In the genomic region with DNA sequence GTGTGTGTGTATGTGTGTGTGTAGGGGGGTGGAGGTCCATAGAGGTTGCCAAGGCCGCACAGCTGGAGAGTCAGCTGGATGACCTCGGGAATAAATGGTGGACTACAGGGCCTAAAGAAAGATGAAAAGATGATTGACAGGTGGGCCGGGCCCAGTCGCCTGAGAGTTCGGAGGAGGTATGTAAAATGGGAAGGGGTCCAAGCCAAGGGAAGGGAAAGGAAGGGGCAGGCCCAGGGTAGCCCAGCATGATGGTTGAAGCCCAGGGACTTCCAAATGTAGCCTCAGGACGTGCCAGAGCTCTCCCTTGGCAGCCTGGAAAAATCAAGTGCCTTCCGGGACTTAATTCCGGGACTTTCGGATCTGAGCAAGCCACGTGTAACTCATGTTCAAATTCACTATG, we compare ENCODE assay signal across 24 mouse cellular contexts. TPM values are rescaled to one million over a fixed set of nuclear protein-coding genes. Genes with fewer than 3 reads are reported as not detected.
DNase-seq lines count a peak whose midpoint lies in the region; ATAC-seq and TF ChIP-seq lines count a peak whose summit lies in the region.
"Had no signal": no experiment of that assay in that cellular context is flagged by ENCODE, and none has a peak within 500 bp of the region (broad histone marks: within the 10 kb centered on the region; RNA-seq: fewer than 3 reads in every experiment).

No protein-coding gene starts in this region.

- peaks cover 79% of the 10 kb centered on the region for H3K36me3 ChIP-seq in hindbrain, embryonic 10.5 days
- H3K36me3 ChIP-seq in hindbrain, embryonic 16.5 days (ENCODE audit: control insufficient read depth, insufficient read depth, low read length) = peaks cover 10% of the 10 kb centered on the region
- peaks cover 46% of the 10 kb centered on the region for H3K36me3 ChIP-seq in midbrain, embryonic 14.5 days (ENCODE audit: control insufficient read depth, insufficient read depth, low read length)
- peaks cover 22% of the 10 kb centered on the region for H3K36me3 ChIP-seq in midbrain, embryonic 16.5 days (ENCODE audit: control insufficient read depth, insufficient read depth, low read length)
- H3K36me3 ChIP-seq in liver, postnatal 0 days (replicated peaks; ENCODE audit: insufficient read depth, low read length) = peaks cover 4% of the 10 kb centered on the region; the same call in 1 of the 2 replicates

- peak; percentile 26 for DNase-seq in cerebellum, adult 9-10 months
- DNase-seq in cerebellum, adult 2 months = no peak
- peak; percentile 50 for DNase-seq in hindbrain, embryonic 10.5 days (ENCODE audit: low spot score)
- DNase-seq in midbrain, embryonic 14.5 days = peak; percentile 45
- no peak for DNase-seq in liver, postnatal 0 days
- DNase-seq: adrenal gland, adult 8-10 months; cerebellum, adult 18-20 months; cerebellum, postnatal 25 days; gastrocnemius, postnatal 10 days; kidney, adult 18-20 months; kidney, postnatal 25 days; liver; lung, embryonic 14.5 days; lung, postnatal 14 days; thymus, adult 18-20 months; thymus, postnatal 25 days had no signal

- no peak overlapping the region for H3K27ac ChIP-seq in cerebellum, adult 2 months (ENCODE audit: insufficient read depth, low read length)
- peak overlapping the region; percentile 57; the same call in 1 of the 2 replicates for H3K27ac ChIP-seq in hindbrain, embryonic 10.5 days
- H3K27ac ChIP-seq in hindbrain, embryonic 16.5 days (ENCODE audit: low read depth, low read length) = no peak overlapping the region
- no peak overlapping the region for H3K27ac ChIP-seq in midbrain, embryonic 14.5 days (replicated peaks; ENCODE audit: low read depth, low read length)
- no peak overlapping the region for H3K27ac ChIP-seq in midbrain, embryonic 16.5 days (ENCODE audit: low read length)
- H3K27ac ChIP-seq in liver, postnatal 0 days (ENCODE audit: low read depth) = no peak overlapping the region
- H3K27ac ChIP-seq: embryonic facial prominence, embryonic 10.5 days; embryonic facial prominence, embryonic 15.5 days; kidney, embryonic 15.5 days; liver, embryonic 14.5 days had no signal

- ATAC-seq in hindbrain, embryonic 16.5 days = no peak
- ATAC-seq in midbrain, embryonic 14.5 days (ENCODE audit: low FRiP score, low TSS enrichment) = no peak
- no peak for ATAC-seq in midbrain, embryonic 16.5 days
- ATAC-seq in liver, postnatal 0 days = no peak

- WGBS in cerebellum, adult 2 months = 21% methylated on average over 10 of the region's 10 CpGs
- WGBS in hindbrain, embryonic 10.5 days = 56% methylated on average over 10 of the region's 10 CpGs
- WGBS in hindbrain, embryonic 16.5 days = 31% methylated on average over 10 of the region's 10 CpGs
- whole genome bisulfite sequencing in midbrain, embryonic 14.5 days = 46% methylated on average over 10 of the region's 10 CpGs
- 53% methylated on average over 10 of the region's 10 CpGs for WGBS in midbrain, embryonic 16.5 days
- 71% methylated on average over 8 of the region's 10 CpGs for WGBS in liver, postnatal 0 days (ENCODE audit: insufficient replicate concordance)

- TF ChIP-seq CTCF in cerebellum, adult 2 months (IDR thresholded peaks at IDR 0.05; ENCODE audit: borderline replicate concordance, insufficient read depth, low read depth, low read length) = no peak
- no peak for TF ChIP-seq CTCF in liver, postnatal 0 days (IDR thresholded peaks at IDR 0.05; ENCODE audit: low read depth)

- H3K4me2 ChIP-seq in hindbrain, embryonic 16.5 days (ENCODE audit: low read length) = no peak overlapping the region
- no peak overlapping the region for H3K4me2 ChIP-seq in midbrain, embryonic 14.5 days (ENCODE audit: low read length)
- H3K4me2 ChIP-seq in midbrain, embryonic 16.5 days (ENCODE audit: low read length) = no peak overlapping the region
- no peak overlapping the region for H3K4me2 ChIP-seq in liver, postnatal 0 days (ENCODE audit: low read depth, low read length)
- H3K4me2 ChIP-seq: embryonic facial prominence, embryonic 15.5 days; kidney, embryonic 15.5 days; lung, embryonic 14.5 days; midbrain, embryonic 12.5 days had no signal

- no peak for TF ChIP-seq POLR2A in cerebellum, adult 2 months (IDR thresholded peaks at IDR 0.05; ENCODE audit: borderline replicate concordance, insufficient read depth, low read length)

- TF ChIP-seq EP300 in liver, postnatal 0 days (IDR thresholded peaks at IDR 0.05; ENCODE audit: low read depth) = no peak

- H3K4me3 ChIP-seq in cerebellum, adult 2 months (replicated peaks; ENCODE audit: insufficient read depth, low read depth, low read length) = no peak overlapping the region
- H3K4me3 ChIP-seq in hindbrain, embryonic 10.5 days = no peak overlapping the region
- H3K4me3 ChIP-seq in hindbrain, embryonic 16.5 days (ENCODE audit: low read length) = no peak overlapping the region
- H3K4me3 ChIP-seq in midbrain, embryonic 14.5 days (replicated peaks; ENCODE audit: low read depth, low read length) = no peak overlapping the region
- H3K4me3 ChIP-seq in midbrain, embryonic 16.5 days (ENCODE audit: low read depth, low read length) = no peak overlapping the region
- H3K4me3 ChIP-seq in liver, postnatal 0 days (ENCODE audit: low read depth, low read length) = no peak overlapping the region
- H3K4me3 ChIP-seq: embryonic facial prominence, embryonic 10.5 days; embryonic facial prominence, embryonic 15.5 days; kidney, embryonic 15.5 days; midbrain, embryonic 12.5 days had no signal

- no peaks in the 10 kb centered on the region for H3K9me3 ChIP-seq in hindbrain, embryonic 10.5 days
- H3K9me3 ChIP-seq in hindbrain, embryonic 16.5 days (ENCODE audit: control insufficient read depth, low read length) = no peaks in the 10 kb centered on the region
- no peaks in the 10 kb centered on the region for H3K9me3 ChIP-seq in midbrain, embryonic 14.5 days (ENCODE audit: control insufficient read depth, low read length)
- H3K9me3 ChIP-seq in midbrain, embryonic 16.5 days (replicated peaks; ENCODE audit: control insufficient read depth, low read length, poor library complexity, severe bottlenecking) = no peaks in the 10 kb centered on the region
- H3K9me3 ChIP-seq in liver, postnatal 0 days (ENCODE audit: low read length) = no peaks in the 10 kb centered on the region
- H3K9me3 ChIP-seq: embryonic facial prominence, embryonic 10.5 days; embryonic facial prominence, embryonic 15.5 days; G1E; kidney, embryonic 15.5 days; midbrain, embryonic 12.5 days had no signal

- H3K4me1 ChIP-seq in cerebellum, adult 2 months (ENCODE audit: control insufficient read depth, insufficient read depth, low read length) = peaks cover 36% of the 10 kb centered on the region
- H3K4me1 ChIP-seq in hindbrain, embryonic 10.5 days (replicated peaks) = peaks cover 52% of the 10 kb centered on the region
- peaks cover 17% of the 10 kb centered on the region for H3K4me1 ChIP-seq in hindbrain, embryonic 16.5 days (ENCODE audit: control insufficient read depth, insufficient read depth, low read depth, low read length)
- H3K4me1 ChIP-seq in midbrain, embryonic 14.5 days (ENCODE audit: control insufficient read depth, insufficient read depth, low read length) = peaks cover 15% of the 10 kb centered on the region
- peaks cover 17% of the 10 kb centered on the region for H3K4me1 ChIP-seq in midbrain, embryonic 16.5 days (ENCODE audit: control insufficient read depth, insufficient read depth, low read length)
- H3K4me1 ChIP-seq in liver, postnatal 0 days (ENCODE audit: insufficient read depth) = peaks cover 16% of the 10 kb centered on the region

- no peak overlapping the region for H3K9ac ChIP-seq in hindbrain, embryonic 16.5 days (ENCODE audit: low read depth, low read length)
- H3K9ac ChIP-seq in midbrain, embryonic 14.5 days (replicated peaks; ENCODE audit: low read length) = no peak overlapping the region
- H3K9ac ChIP-seq in midbrain, embryonic 16.5 days (ENCODE audit: low read depth, low read length) = no peak overlapping the region
- no peak overlapping the region for H3K9ac ChIP-seq in liver, postnatal 0 days (replicated peaks)
- H3K9ac ChIP-seq: embryonic facial prominence, embryonic 15.5 days; kidney, embryonic 15.5 days; liver, embryonic 14.5 days; lung, embryonic 14.5 days; midbrain, embryonic 12.5 days had no signal

- no peaks in the 10 kb centered on the region for H3K27me3 ChIP-seq in cerebellum, adult 2 months (ENCODE audit: control insufficient read depth, insufficient read depth, low read length)
- no peaks in the 10 kb centered on the region for H3K27me3 ChIP-seq in hindbrain, embryonic 10.5 days (ENCODE audit: insufficient read depth, poor library complexity, severe bottlenecking)
- no peaks in the 10 kb centered on the region for H3K27me3 ChIP-seq in hindbrain, embryonic 16.5 days (replicated peaks; ENCODE audit: control insufficient read depth, insufficient read depth, low read length)
- H3K27me3 ChIP-seq in midbrain, embryonic 14.5 days (ENCODE audit: control insufficient read depth, insufficient read depth, low read length) = no peaks in the 10 kb centered on the region
- no peaks in the 10 kb centered on the region for H3K27me3 ChIP-seq in midbrain, embryonic 16.5 days (ENCODE audit: control insufficient read depth, insufficient read depth, low read depth, low read length)
- H3K27me3 ChIP-seq in liver, postnatal 0 days (ENCODE audit: insufficient read depth, low read length) = no peaks in the 10 kb centered on the region
- H3K27me3 ChIP-seq: embryonic facial prominence, embryonic 15.5 days; kidney, embryonic 15.5 days; midbrain, embryonic 12.5 days had no signal

RNA-seq across cellular contexts. Expression of gene Pheta1, which starts 6.0 kb away (rescaled TPM):
- 17.6 and 19.0 TPM in 2 replicates for polyA plus RNA-seq in cerebellum, adult 2 months (2012; rRNA removed)
- polyA plus RNA-seq in hindbrain, embryonic 10.5 days (2016; fragmentation: Nextera tagmentation; extraction: Ambion mirVana) = 44.8 and 54.5 TPM in 2 replicates
- polyA plus RNA-seq in hindbrain, embryonic 16.5 days (2015; fragmentation: Nextera tagmentation; extraction: Ambion mirVana) = 34.1 and 39.5 TPM in 2 replicates
- 36.8 and 40.1 TPM in 2 replicates for polyA plus RNA-seq in midbrain, embryonic 14.5 days (2014; fragmentation: Nextera tagmentation; extraction: Ambion mirVana)
- polyA plus RNA-seq in midbrain, embryonic 16.5 days (2015; fragmentation: Nextera tagmentation; extraction: Ambion mirVana) = 43.4 and 51.3 TPM in 2 replicates
- polyA plus RNA-seq in liver, postnatal 0 days (2015; fragmentation: Nextera tagmentation; extraction: Ambion mirVana) = 4.8 and 5.7 TPM in 2 replicates

RNA-seq across cellular contexts. Expression of gene Sh2b3, which starts 17.3 kb away (rescaled TPM):
- 30.8 and 31.7 TPM in 2 replicates for polyA plus RNA-seq in cerebellum, adult 2 months (2012; rRNA removed)
- 9.3 and 11.1 TPM in 2 replicates for polyA plus RNA-seq in hindbrain, embryonic 10.5 days (2016; fragmentation: Nextera tagmentation; extraction: Ambion mirVana)
- 5.2 and 6.9 TPM in 2 replicates for polyA plus RNA-seq in hindbrain, embryonic 16.5 days (2015; fragmentation: Nextera tagmentation; extraction: Ambion mirVana)
- 6.1 and 7.8 TPM in 2 replicates for polyA plus RNA-seq in midbrain, embryonic 14.5 days (2014; fragmentation: Nextera tagmentation; extraction: Ambion mirVana)
- 6.1 and 6.7 TPM in 2 replicates for polyA plus RNA-seq in midbrain, embryonic 16.5 days (2015; fragmentation: Nextera tagmentation; extraction: Ambion mirVana)
- 9.0 and 9.1 TPM in 2 replicates for polyA plus RNA-seq in liver, postnatal 0 days (2015; fragmentation: Nextera tagmentation; extraction: Ambion mirVana)

Comparison
In these comparisons a context has a peak if more than half of its experiments do, and no peak if none do; other contexts are left out.
1. DNase-seq: peak in cerebellum, adult 9-10 months (single experiment), hindbrain, embryonic 10.5 days (single experiment) and midbrain, embryonic 14.5 days (single experiment); none in cerebellum, adult 2 months (0 of 2) and liver, postnatal 0 days (single experiment).